Mouse (Mus musculus) hindbrain, embryonic 16.5 days (tissue): ENCODE data around the gene Shbg. TPM values are rescaled to one million over a fixed set of nuclear protein-coding genes. Genes with fewer than 3 reads are reported as not detected.

Source experiments
- microRNA counts: library from miRNA; unstranded; fragments of <30 nt; microRNA quantifications from one replicate; lab custom pipeline; 2016
- microRNA-seq: library from miRNA; unstranded; fragments of <30 nt; microRNA quantifications from one replicate; pipeline ENCODE4, GENCODE M21; 2017
- polyA plus RNA-seq: library from polyadenylated mRNA; unstranded; fragments of >200 nt; fragmentation: Nextera tagmentation; extraction: Ambion mirVana; gene quantifications from 2 replicates; pipeline ENCODE4 v1.2.1, GENCODE M21; 2015

The Shbg gene
- polyA plus RNA-seq, 1 experiment from 2014 or later, result not detected

MicroRNA genes within 50 kb of the gene (microRNA counts, 519-probe panel; counts per million panel counts)
- microRNA mmu-miR-1934 (lab: Ali Mortazavi, UCI), result not detected
- microRNA mmu-miR-467f (lab: Ali Mortazavi, UCI), result 2,230 counts per million, percentile 48 among the panel's probes with 10 or more counts

Small RNA genes within 50 kb of the gene (microRNA-seq; reads per million reads assigned to microRNA genes)
- gene Mir1934 (2.1 reads per million, percentile 2 among the genes with 10 or more reads in this experiment), gene Mir467f (not detected)

Other genes starting within 250 kb of the Shbg start
- gene Chd3, start 248.5 kb downstream of the Shbg start, polyA plus RNA-seq, result 68.0 and 73.2 TPM in 2 replicates
- gene Naa38, start 222.4 kb downstream of the Shbg start, polyA plus RNA-seq, result 102 and 130 TPM in 2 replicates
- 28.7 and 33.0 TPM in 2 replicates for gene Cyb5d1, start 222.3 kb downstream of the Shbg start, polyA plus RNA-seq
- 8.9 and 9.2 TPM in 2 replicates for gene Tmem88, start 219.7 kb downstream of the Shbg start, polyA plus RNA-seq
- 22.9 and 29.0 TPM in 2 replicates for gene Kdm6b, start 204.2 kb downstream of the Shbg start, polyA plus RNA-seq
- gene Dnah2, start 68.8 kb downstream of the Shbg start, polyA plus RNA-seq, result 3.0 and 4.0 TPM in 2 replicates
- gene Efnb3, start 57.7 kb downstream of the Shbg start, polyA plus RNA-seq, result 104 and 132 TPM in 2 replicates
- gene Wrap53, start 37.6 kb downstream of the Shbg start, polyA plus RNA-seq, result 18.2 and 20.1 TPM in 2 replicates
- gene Trp53, start 37.5 kb downstream of the Shbg start, polyA plus RNA-seq, result 47.9 and 57.9 TPM in 2 replicates
- 105 and 117 TPM in 2 replicates for gene Atp1b2, start 12.0 kb downstream of the Shbg start, polyA plus RNA-seq
- 22.6 and 26.2 TPM in 2 replicates for gene Sat2, start 4.1 kb upstream of the Shbg start, polyA plus RNA-seq
- gene Fxr2, start 15.1 kb upstream of the Shbg start, polyA plus RNA-seq, result 32.1 and 34.6 TPM in 2 replicates
- gene Sox15, start 37.4 kb upstream of the Shbg start, polyA plus RNA-seq, result not detected in 2 replicates
- gene Mpdu1, start 44.7 kb upstream of the Shbg start, polyA plus RNA-seq, result 104 and 112 TPM in 2 replicates
- 10.2 and 11.5 TPM in 2 replicates for gene Cd68, start 48.2 kb upstream of the Shbg start, polyA plus RNA-seq
- 382 and 471 TPM in 2 replicates for gene Eif4a1, start 54.5 kb upstream of the Shbg start, polyA plus RNA-seq
- 89.8 and 104 TPM in 2 replicates for gene Senp3, start 64.2 kb upstream of the Shbg start, polyA plus RNA-seq
- 0.53 and 0.77 TPM in 2 replicates for gene Tnfsf13, start 67.9 kb upstream of the Shbg start, polyA plus RNA-seq
- 4.4 and 5.6 TPM in 2 replicates for gene Tnfsf12, start 77.9 kb upstream of the Shbg start, polyA plus RNA-seq
- gene Tnfsfm13, start 78.2 kb upstream of the Shbg start, polyA plus RNA-seq, result 1.6 and 2.0 TPM in 2 replicates
- gene Polr2a, start 140.7 kb upstream of the Shbg start, polyA plus RNA-seq, result 12.1 and 14.9 TPM in 2 replicates
- 0.41 and 0.87 TPM in 2 replicates for gene Slc35g3, start 144.1 kb upstream of the Shbg start, polyA plus RNA-seq
- 5.8 and 6.2 TPM in 2 replicates for gene Zbtb4, start 148.0 kb upstream of the Shbg start, polyA plus RNA-seq
- 1.4 and 2.9 TPM in 2 replicates for gene Chrnb1, start 178.0 kb upstream of the Shbg start, polyA plus RNA-seq
- gene Fgf11, start 184.0 kb upstream of the Shbg start, polyA plus RNA-seq, result 6.7 and 7.2 TPM in 2 replicates
- 1.3 and 1.6 TPM in 2 replicates for gene Tmem102, start 187.7 kb upstream of the Shbg start, polyA plus RNA-seq
- gene Gm39566, start 197.4 kb upstream of the Shbg start, polyA plus RNA-seq, result not detected in 2 replicates
- not detected in 2 replicates for gene Spem2, start 200.6 kb upstream of the Shbg start, polyA plus RNA-seq
- gene Spem1, start 204.3 kb upstream of the Shbg start, polyA plus RNA-seq, result 0.35 and 0.45 TPM in 2 replicates
- 19.1 and 22.4 TPM in 2 replicates for gene Nlgn2, start 219.9 kb upstream of the Shbg start, polyA plus RNA-seq
- gene Tmem256, start 220.6 kb upstream of the Shbg start, polyA plus RNA-seq, result 341 and 379 TPM in 2 replicates
- 37.3 and 48.6 TPM in 2 replicates for gene Plscr3, start 228.5 kb upstream of the Shbg start, polyA plus RNA-seq
- 0.10 and 0.13 TPM in 2 replicates for gene Tnk1, start 240.8 kb upstream of the Shbg start, polyA plus RNA-seq